Mouse (Mus musculus): Measurements from ENCODE around the gene Dcxr. TPM values are rescaled to one million over a fixed set of nuclear protein-coding genes. Genes with fewer than 3 reads are reported as not detected.

Gene Dcxr
- polyA plus RNA-seq, 1 experiment = 127 TPM

- 1% methylated on average over 53 of the region's 53 CpGs for WGBS
- H3K4me3 ChIP-seq (ENCODE audit: low read depth, low read length) = peak within 1 kb of the TSS; percentile 78
- peaks cover 10% of the 10 kb centered on the region; the same call in 1 of the 2 replicates for H3K36me3 ChIP-seq (ENCODE audit: control insufficient read depth, insufficient read depth, low read length)
- TF ChIP-seq CTCF (IDR thresholded peaks at IDR 0.05; ENCODE audit: extremely low read depth, insufficient read length, insufficient replicate concordance, low read depth, low read length) = no peak; the same call in 1 of the 2 replicates
- TF ChIP-seq POLR2A (IDR thresholded peaks at IDR 0.05; ENCODE audit: low read depth, low read length) = peak; percentile 82
- H3K27me3 ChIP-seq (ENCODE audit: control insufficient read depth, insufficient read depth, low read length) = no peaks in the 10 kb centered on the region
- peak within 1 kb of the TSS; percentile 51 for H3K27ac ChIP-seq (ENCODE audit: insufficient read depth, low read depth, low read length)
- peaks cover 20% of the 10 kb centered on the region for H3K4me1 ChIP-seq (ENCODE audit: control insufficient read depth, insufficient read depth, insufficient read length, low read length)
Measured at GRCm38 (mm10) chr11:120713580-120714518, 13.2 kb downstream of the Dcxr start, which contains the start of the genes Cenpx and Lrrc45. TSS of gene Cenpx (minus strand) at chr11:120713738. TSS of gene Lrrc45 (plus strand) at chr11:120713925.

- Histone ChIP-seq H3K4me3 (ENCODE audit: low read depth, low read length) (peak overlapping the region; percentile 74), H3K36me3 (ENCODE audit: control insufficient read depth, insufficient read depth, low read length) (peaks cover 7% of the 10 kb centered on the region; the same call in 1 of the 2 replicates), H3K4me1 (ENCODE audit: control insufficient read depth, insufficient read depth, insufficient read length, low read length) (peaks cover 27% of the 10 kb centered on the region), H3K27ac (ENCODE audit: insufficient read depth, low read depth, low read length) (peak overlapping the region; percentile 51), H3K27me3 (ENCODE audit: control insufficient read depth, insufficient read depth, low read length) (no peaks in the 10 kb centered on the region)
- no peak for TF ChIP-seq POLR2A (IDR thresholded peaks at IDR 0.05; ENCODE audit: low read depth, low read length)
- peak; percentile 73 for TF ChIP-seq CTCF (IDR thresholded peaks at IDR 0.05; ENCODE audit: extremely low read depth, insufficient read length, insufficient replicate concordance, low read depth, low read length)
- under 1% methylated on average over 38 of the region's 38 CpGs for WGBS
Measured at GRCm38 (mm10) chr11:120712771-120713568, 14.1 kb downstream of the Dcxr start.

- Histone ChIP-seq H3K27ac (ENCODE audit: insufficient read depth, low read depth, low read length) (no peak overlapping the region), H3K27me3 (ENCODE audit: control insufficient read depth, insufficient read depth, low read length) (no peaks in the 10 kb centered on the region), H3K36me3 (ENCODE audit: control insufficient read depth, insufficient read depth, low read length) (peaks cover 5% of the 10 kb centered on the region; the same call in 1 of the 2 replicates), H3K4me3 (ENCODE audit: low read depth, low read length) (no peak overlapping the region), H3K4me1 (ENCODE audit: control insufficient read depth, insufficient read depth, insufficient read length, low read length) (peaks cover 27% of the 10 kb centered on the region)
- no peak for TF ChIP-seq CTCF (IDR thresholded peaks at IDR 0.05; ENCODE audit: extremely low read depth, insufficient read length, insufficient replicate concordance, low read depth, low read length)
- no peak for TF ChIP-seq POLR2A (IDR thresholded peaks at IDR 0.05; ENCODE audit: low read depth, low read length)
- 73% methylated on average over 8 of the region's 8 CpGs for WGBS
Measured at GRCm38 (mm10) chr11:120711980-120712604, 15.0 kb downstream of the Dcxr start.

GRCm38 (mm10) chr11:120710672-120711071 lies 16.4 kb downstream of the Dcxr start:
- H3K27ac ChIP-seq (ENCODE audit: insufficient read depth, low read depth, low read length) = no peak overlapping the region
- 72% methylated on average over 5 of the region's 5 CpGs for WGBS
- TF ChIP-seq CTCF (IDR thresholded peaks at IDR 0.05; ENCODE audit: extremely low read depth, insufficient read length, insufficient replicate concordance, low read depth, low read length) = no peak
- TF ChIP-seq POLR2A (IDR thresholded peaks at IDR 0.05; ENCODE audit: low read depth, low read length) = no peak
- H3K4me3 ChIP-seq (ENCODE audit: low read depth, low read length) = no peak overlapping the region
- peaks cover 4% of the 10 kb centered on the region; the same call in 1 of the 2 replicates for H3K36me3 ChIP-seq (ENCODE audit: control insufficient read depth, insufficient read depth, low read length)
- no peaks in the 10 kb centered on the region for H3K27me3 ChIP-seq (ENCODE audit: control insufficient read depth, insufficient read depth, low read length)
- H3K4me1 ChIP-seq (ENCODE audit: control insufficient read depth, insufficient read depth, insufficient read length, low read length) = peaks cover 27% of the 10 kb centered on the region

GRCm38 (mm10) chr11:120709551-120709950 lies 17.5 kb downstream of the Dcxr start:
- H3K36me3 ChIP-seq (ENCODE audit: control insufficient read depth, insufficient read depth, low read length) = peaks cover 4% of the 10 kb centered on the region; the same call in 1 of the 2 replicates
- peak overlapping the region; percentile 43 for H3K27ac ChIP-seq (ENCODE audit: insufficient read depth, low read depth, low read length)
- H3K4me3 ChIP-seq (ENCODE audit: low read depth, low read length) = no peak overlapping the region
- WGBS = 21% methylated on average over 2 of the region's 2 CpGs
- no peak for TF ChIP-seq POLR2A (IDR thresholded peaks at IDR 0.05; ENCODE audit: low read depth, low read length)
- TF ChIP-seq CTCF (IDR thresholded peaks at IDR 0.05; ENCODE audit: extremely low read depth, insufficient read length, insufficient replicate concordance, low read depth, low read length) = no peak
- H3K27me3 ChIP-seq (ENCODE audit: control insufficient read depth, insufficient read depth, low read length) = no peaks in the 10 kb centered on the region
- H3K4me1 ChIP-seq (ENCODE audit: control insufficient read depth, insufficient read depth, insufficient read length, low read length) = peaks cover 23% of the 10 kb centered on the region

GRCm38 (mm10) chr11:120707969-120708368 lies 19.1 kb downstream of the Dcxr start:
- Histone ChIP-seq H3K4me1 (ENCODE audit: control insufficient read depth, insufficient read depth, insufficient read length, low read length) (peaks cover 20% of the 10 kb centered on the region), H3K36me3 (ENCODE audit: control insufficient read depth, insufficient read depth, low read length) (peaks cover 10% of the 10 kb centered on the region; the same call in 1 of the 2 replicates), H3K27ac (ENCODE audit: insufficient read depth, low read depth, low read length) (no peak overlapping the region), H3K27me3 (ENCODE audit: control insufficient read depth, insufficient read depth, low read length) (no peaks in the 10 kb centered on the region), H3K4me3 (ENCODE audit: low read depth, low read length) (no peak overlapping the region)
- TF ChIP-seq POLR2A (IDR thresholded peaks at IDR 0.05; ENCODE audit: low read depth, low read length) = no peak
- TF ChIP-seq CTCF (IDR thresholded peaks at IDR 0.05; ENCODE audit: extremely low read depth, insufficient read length, insufficient replicate concordance, low read depth, low read length) = no peak
- 44% methylated on average over 5 of the region's 5 CpGs for WGBS
